Mouse (Mus musculus) G1E (cell line): ENCODE measurements around the gene Akap7.

ENCODE experiments used
- CTCF ChIP-seq: IDR thresholded peaks from 2 replicates; pipeline ENCODE4 v1.5.1; 2012; ENCODE audit warnings: low read depth, low read length, inconsistent platforms, mixed read lengths
- GATA1 ChIP-seq: IDR thresholded peaks from 2 replicates; pipeline ENCODE4 v1.6.1; 2012; ENCODE audit warnings: borderline replicate concordance, low read length, inconsistent platforms, mixed read lengths
- POLR2AphosphoS5 ChIP-seq: IDR thresholded peaks from 2 replicates; pipeline ENCODE4 v1.6.1; 2012; ENCODE audit warnings: low read depth, low read length, inconsistent platforms; ENCODE audit not compliant: insufficient replicate concordance
- TAL1 ChIP-seq: conservative IDR thresholded peaks from 2 replicates; pipeline ENCODE4 v1.6.1; 2012; ENCODE audit warnings: low read depth, low read length, inconsistent platforms, mixed read lengths

GRCm38 (mm10) chr10:25253474-25253873, 54.2 kb downstream of the Akap7 start:
- TF ChIP-seq CTCF (no peak), POLR2AphosphoS5 (no peak), GATA1 (no peak), TAL1 (no peak)
